Mouse (Mus musculus) kidney, adult 18-20 months (tissue): ENCODE results near the gene Cx3cr1.

Experiments
- DNase-seq: peaks from one replicate; pipeline ENCODE4 v3.0.0; 2021

Cx3cr1 gene

DNA sequence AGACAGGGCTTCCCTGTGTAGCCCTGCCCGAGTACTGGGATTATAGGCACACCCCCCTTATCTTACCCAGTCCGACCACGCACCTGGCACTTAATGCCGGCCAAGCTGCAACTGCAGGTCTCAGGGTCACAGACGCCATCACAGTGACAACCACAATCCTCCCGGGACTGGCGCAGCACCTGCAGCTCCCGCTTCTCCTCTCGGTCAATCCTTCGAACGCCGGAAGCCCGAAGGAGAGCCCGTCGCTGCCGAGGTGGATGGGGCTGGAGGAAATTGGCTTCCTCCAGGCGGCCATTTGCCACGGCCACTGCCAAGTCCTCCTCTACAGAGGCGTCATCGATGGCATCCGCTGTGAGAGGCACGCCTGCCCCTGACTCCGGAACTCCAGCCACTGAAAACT, 96.4 kb downstream of the Cx3cr1 start:
- DNase-seq, result no peak

DNA sequence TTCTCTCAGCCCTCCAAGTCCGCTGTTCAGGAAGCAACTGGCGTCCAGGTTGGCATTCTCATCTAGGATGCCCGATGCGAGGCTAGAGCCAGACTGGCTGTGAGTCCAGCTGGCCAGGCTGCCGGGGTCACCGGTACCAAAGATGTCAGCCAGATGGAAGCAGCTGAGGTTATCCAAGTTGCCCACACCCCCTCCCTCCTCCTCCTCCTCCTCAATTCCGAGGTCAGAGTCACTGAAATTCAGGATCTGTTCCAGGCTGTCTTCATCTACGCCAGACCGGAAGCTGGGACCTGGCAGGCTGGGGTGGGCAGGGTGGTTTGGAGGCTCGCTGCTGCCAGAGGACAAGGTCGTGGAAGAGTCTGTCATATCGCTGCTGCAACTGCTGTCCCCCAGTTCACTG, 97.1 kb downstream of the Cx3cr1 start:
- peak; percentile 28 for DNase-seq

DNA sequence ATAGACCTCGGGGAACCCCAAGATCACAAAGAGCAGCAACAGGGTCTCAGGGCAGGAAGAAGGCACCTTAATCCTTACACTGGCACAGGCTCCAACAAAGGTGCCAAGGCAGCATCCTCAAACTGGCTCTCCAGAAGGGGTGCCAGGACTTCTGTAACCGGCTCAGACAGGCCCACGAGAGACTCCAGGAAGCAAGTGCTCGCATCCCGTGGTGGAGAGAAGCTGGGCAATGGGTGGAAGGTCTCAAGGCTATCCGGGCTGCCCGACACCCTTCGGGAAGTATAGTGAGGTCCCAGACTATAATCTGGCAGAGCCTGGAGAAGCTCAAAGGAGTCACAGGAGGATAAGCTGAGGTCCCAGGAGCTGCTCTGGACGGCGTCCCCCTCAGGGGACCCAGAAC, 97.5 kb downstream of the Cx3cr1 start:
- no peak for DNase-seq

DNA sequence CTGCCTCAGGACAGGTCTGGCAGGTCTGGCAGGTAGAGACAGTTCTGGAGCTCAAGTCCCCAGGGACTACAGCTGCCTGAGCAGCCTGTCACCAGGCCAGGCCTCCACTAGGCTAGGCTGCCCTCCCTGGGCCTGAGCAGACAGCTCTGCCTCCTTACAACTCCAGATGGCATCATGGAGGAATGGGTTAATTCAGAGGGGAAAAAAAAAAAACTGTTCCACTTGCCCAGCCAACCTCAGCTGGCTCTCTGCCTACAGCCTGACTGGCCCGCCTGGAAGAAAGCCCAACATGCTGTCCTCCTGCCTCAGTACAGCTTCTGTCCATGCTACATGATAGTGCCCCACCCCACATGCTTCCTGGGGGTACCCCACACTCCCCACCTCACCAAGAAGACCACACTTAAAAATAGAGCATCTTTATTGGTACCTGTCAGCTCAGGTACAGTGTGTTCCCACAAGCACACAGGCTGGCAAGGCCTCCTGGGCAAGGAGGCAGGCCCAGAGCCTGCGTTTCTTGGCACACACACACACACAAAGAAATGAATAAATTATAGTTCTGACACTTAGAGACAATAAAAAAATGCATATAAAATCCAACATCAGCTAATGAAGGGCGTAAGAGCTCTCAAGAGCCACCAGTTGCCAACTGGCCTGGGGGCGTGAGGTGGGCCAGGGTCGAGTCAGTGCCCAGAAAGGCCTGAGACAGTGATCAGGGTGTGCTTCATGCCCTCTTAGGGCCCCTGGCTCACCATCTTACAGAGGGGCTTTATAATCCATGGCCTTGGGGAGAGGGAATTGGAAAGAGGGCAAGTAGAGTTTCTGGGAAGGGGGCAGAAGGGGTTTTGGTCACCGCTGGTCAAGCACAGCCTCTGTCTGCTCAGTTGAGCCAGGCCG, 98.7 kb downstream of the Cx3cr1 start:
- DNase-seq, result peak; percentile 78

DNA sequence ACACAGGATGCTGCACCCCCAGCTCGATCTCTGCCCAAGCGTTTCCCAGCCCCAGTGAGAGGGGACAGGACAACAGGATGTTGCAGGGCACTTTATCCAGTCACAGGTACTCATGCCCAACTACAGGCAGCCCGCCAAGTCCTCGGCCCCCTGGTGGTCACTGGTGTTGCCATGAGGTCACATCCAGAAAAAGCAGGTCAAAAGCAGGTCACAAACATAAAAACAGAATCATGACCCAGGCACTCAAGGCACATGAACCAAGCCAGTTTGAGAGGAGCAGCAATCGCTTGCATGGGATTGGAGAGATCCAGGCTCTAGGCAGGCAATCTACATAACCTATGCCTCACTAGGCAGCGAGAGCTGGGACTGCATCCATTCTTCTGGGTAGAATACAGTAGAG, 99.5 kb downstream of the Cx3cr1 start:
- DNase-seq, result peak; percentile 78

DNA sequence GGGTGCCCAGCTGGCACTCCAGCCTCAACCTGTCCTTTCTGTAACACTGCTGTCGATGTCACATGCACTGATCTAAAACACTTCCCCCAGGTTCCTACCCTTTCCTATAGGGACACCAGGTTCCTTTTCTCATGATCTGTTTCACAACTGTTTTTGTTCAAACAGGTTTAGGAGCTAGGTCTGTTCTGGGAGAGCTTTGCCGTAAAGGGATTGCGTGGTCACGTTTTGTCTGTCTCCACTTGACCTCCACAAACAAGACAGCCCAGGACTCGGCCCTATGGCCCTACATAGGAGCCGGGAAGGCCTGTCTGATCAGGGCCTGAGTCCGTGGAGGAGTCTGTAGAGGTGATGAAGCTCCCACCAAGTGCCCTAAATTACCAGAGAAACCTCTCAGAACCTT, 99.9 kb downstream of the Cx3cr1 start:
- DNase-seq, result no peak

DNA sequence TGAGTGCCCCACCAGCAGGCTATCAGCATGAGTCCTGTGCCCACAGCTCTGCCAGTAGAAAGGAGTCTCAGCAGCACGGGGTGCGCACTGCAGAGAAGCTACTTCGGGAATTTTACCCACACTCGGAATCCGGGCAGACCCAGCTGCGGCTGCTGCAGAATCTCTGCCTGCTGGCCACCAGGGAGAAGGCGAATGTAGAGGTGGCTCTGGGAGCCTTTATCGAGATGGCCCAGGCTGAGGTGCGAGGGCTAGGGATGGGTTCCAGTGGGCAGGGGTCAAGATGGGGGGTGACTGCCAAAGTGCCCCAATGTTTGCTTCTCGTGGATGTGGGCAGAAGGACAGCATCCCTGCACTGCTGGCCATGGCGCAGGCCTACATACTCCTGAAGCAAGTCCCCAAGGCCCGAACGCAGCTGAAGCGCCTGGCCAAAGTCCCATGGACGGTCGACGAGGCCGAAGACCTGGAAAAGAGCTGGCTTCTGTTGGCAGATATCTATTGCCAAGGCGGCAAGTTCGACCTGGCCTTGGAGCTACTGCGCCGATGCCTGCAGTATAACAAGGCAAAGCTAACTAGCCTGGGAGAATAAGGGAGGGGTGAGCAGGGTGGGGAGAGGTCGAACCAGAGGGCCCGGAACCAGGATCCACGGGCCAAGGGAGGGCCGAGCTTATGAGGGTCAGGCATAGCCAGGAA, 103.3 kb downstream of the Cx3cr1 start:
- no peak for DNase-seq

DNA sequence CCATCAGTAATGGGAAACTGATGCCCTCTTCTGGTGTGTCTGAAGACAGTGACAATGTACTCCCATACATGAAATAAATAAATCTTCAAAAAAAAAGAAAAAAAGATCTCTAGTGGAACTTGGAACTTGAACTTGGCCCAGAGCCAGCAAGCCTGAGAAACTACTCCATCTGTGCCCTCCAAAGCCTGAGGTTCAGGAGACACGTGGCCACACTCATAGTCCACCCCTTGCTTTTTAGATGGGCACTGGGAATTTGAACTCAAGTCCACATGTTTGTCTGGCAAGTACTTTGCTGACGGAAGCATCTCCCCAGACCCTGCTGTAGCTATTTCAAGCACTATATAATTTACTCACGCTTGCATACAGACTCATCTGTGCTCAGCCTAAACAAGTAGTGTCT, 104.5 kb downstream of the Cx3cr1 start:
- DNase-seq, result peak; percentile 43

DNA sequence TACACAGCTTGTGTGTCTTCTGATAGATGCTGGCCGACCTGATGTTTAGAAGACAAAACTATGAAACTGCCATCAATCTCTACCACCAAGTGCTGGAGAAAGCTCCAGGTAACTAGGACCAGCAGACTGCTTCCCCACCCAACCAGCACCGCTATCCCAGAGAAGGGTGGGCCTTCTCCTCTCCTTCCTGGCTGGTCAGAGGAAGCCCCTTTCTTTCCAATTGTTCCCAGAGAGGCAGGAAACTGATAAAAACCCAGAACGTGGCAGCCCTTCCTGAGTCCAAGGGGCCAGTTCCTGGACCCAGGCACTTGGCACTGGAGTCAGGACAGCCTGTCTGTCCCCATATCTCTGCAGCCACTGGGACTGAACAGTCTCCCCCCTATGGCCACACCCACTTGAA, 105.5 kb downstream of the Cx3cr1 start:
- no peak for DNase-seq

DNA sequence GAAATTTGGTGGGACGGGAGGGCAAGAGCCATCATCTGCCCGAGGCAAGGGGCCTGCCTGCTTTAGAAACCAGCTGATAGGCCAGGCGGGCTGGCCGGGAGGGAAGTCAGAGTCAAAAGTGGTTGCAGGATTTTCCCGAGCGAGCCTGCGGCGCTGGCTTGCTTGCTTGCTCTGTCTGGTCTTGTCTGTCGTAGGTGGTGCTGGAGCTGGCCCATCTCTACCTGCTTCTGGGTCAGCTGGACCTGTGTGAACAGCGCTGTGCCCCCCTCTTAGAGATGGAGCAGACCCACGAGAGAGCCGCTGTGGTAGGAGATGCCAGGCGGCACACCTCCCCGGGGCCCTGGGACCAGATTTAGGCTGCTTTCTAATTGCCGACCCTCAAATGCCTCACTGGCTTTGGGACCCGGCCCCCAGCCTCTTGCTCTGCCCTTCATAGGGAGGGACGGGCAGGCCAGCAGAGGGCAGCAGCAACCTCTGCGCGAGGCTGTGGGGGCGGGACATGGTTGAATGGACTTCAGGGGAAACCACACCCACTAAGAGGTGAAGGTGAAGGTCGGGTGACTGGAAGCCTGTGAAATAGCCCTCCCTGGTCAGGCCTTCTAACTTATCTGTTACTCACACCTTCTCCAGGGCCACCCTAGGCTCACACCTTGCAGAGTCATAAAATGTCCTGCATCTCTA, 106.6 kb downstream of the Cx3cr1 start:
- peak; percentile 83 for DNase-seq

DNA sequence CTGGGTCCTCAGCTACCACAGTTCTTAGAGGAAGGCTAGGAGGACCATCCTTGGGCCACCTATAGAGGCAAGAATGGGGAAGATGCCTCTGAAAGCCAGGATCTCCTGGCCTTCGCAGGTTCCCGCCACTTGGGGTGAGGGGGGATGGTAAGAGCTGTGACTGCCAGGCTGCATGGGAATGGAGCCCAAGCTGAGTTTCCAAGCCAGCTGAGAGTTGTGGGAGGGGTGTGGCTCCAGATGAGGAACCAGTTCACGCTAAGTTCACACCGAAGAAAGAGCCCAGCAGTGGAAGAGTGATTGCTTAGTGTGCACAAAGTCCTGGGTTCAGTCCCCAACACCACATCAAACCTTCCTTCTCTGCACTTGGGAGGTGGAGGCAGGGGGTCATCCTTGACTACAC, 107.5 kb downstream of the Cx3cr1 start:
- no peak for DNase-seq

DNA sequence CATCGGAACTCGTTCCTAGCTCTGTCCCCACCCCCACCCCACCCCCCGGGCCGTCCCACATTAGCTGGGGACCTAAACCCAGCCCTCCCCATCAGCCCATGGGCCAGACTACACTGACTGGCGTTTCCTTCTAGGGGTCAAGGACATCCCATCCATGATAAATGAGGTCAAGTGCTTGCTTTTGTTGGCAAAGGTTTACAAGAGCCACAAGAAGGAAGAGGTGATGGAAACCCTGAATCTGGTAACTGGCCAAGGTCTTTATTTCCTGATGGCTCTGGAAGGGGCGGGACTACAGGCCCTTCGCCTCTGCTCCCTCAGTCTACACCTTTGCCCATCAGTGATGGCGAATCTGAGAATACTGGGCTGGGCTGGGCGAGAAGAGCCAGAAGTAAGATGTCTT, 110.8 kb downstream of the Cx3cr1 start:
- DNase-seq, result no peak

DNA sequence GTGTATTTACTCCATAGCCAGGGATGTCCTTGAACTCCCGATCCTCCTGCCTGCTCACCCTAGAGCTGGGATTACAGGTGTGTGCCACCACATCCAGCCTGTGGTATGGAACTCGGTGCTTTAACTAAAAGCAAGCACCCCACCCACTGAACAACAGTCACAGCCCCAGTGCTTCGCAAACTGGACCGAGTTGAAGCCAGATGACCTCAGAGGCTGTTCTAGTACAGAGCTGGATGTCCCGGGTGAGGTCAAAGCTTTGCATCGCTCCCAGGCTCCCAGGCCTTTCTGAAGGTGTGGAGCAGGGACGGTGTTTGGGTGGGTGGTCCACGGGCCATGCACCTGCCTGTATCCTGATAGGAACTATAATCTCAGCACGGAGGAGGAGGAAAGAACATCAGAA, 118.3 kb downstream of the Cx3cr1 start:
- DNase-seq, result no peak

DNA sequence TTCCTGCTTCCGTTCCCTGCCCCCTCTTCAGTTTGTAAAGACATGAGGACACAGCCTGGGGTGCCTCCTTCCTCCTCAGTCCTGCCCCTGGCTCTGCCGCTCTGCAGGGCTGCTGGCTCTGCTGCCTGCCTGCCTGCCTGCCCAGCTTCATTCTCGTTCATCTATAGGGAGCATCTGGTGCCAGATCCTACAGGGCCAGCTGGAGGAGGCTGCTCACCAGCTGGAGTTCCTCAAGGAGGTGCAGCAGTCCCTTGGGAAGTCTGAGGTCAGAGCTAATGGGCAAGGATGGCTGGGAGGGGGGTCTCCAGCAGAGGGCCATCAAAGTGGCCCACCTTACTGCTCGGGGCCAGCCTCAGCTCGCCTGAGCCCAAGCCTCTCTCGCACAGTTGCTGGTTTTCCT, 119.2 kb downstream of the Cx3cr1 start:
- no peak for DNase-seq

DNA sequence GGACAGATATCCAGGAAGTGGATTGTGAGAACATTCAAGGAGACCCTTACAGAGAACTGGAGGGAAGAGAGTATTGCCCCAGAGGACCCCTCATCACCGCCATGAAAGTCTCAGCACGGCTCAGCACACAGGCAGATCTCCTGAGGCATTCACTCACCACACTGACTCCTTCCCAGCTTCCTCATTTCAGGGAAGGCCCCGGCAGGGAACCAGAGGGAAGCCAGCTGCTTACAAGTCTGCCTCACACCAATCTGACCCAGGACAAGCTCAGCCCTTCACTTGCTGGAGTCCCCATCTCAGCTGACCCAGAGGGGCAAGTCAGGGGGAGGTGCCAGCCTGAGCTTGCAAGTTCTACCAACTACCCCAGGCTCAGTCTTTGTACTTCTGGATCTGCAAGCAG, 120.9 kb downstream of the Cx3cr1 start:
- DNase-seq, result no peak

DNA sequence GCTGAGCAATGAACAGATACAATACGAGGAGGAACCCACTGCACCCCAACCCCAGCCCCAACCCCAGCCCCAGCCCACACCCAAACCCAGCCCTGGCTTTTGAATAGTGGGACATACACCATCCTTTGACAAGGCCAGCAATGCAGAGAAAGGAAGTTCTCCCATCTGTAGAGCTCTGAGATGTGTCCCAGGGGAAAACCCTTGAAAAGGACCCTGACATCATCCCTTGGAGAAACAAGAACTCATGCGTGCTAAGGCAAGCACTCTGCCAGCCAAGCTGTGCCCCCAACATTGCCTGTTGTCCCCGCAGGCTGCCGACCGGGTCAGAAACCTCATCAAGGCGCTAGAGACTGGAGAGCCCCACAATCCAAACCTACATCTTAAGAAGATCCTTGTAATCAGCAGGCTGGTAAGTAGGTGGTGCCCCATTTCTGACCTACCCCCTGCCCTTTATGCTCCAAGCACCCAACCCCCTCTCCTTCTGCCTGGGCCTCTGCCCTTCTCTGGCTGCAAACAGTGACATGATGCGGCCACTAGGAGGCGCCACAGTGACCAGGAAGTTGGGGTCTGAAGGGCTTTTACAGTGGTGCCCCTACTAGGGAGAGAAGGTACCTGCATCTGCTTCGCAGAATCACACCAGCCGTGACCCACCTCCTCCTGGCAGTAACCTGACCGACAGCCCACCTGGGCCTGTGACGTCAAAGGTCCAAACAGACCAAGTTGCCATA, 124.3 kb downstream of the Cx3cr1 start:
- DNase-seq, result no peak

DNA sequence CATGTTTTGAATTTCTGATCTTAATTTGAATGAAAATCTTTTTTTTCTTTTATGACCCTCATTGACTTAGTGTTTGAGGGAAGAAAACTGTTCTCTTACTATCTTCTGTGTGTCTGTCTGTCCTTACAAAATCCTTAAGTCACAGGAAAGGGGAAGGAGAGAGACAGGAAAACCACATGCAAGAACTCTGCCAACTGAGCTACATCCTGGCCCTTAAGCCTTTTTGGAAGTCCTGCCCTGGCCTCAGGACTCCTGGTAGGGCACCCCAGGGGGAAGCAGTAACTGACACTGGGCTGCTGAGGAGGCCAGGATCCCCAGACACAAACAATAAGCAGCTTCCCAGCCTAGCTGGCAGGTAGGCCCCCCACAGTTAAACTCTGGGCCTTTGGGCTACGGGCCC, 126.4 kb downstream of the Cx3cr1 start:
- no peak for DNase-seq

DNA sequence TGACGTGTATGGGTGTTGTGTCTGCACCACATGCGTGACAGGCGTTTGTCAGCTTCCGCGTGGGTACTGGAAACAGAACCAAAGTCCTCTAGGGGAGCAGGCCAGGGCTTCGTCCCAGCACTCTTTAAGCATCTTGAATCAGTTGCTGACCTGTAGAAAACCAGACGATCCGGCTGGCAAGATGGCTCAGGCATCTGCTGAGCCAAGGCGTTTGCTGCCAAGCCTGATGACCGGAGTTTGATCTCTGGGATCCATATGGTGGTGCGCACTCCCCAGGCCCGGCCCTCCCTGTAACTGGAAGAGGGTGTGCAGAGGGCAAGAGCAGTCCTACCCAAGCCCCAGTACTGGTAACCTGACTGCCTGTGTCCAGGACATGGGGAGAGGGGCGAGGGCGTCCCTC, 127.8 kb downstream of the Cx3cr1 start:
- DNase-seq, result no peak

DNA sequence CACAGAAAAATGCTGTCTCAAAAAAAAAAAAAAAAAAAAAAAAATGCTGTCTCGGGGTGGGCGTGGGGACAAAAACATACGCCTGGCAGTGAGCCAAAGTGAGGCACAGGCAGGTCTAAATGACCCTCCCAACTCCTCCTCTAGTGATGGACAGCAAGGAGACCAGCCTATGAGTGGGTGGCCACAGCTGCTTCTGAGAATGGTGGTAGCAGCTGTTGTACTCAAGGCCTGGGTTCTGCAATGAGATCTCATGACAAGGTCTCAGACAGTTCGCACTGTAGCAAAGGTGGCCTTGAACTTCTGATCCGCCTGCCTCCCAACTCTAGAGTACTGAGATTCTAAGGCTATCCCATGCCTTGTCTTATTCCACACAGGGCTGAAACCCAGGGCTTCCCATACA, 128.3 kb downstream of the Cx3cr1 start:
- no peak for DNase-seq

DNA sequence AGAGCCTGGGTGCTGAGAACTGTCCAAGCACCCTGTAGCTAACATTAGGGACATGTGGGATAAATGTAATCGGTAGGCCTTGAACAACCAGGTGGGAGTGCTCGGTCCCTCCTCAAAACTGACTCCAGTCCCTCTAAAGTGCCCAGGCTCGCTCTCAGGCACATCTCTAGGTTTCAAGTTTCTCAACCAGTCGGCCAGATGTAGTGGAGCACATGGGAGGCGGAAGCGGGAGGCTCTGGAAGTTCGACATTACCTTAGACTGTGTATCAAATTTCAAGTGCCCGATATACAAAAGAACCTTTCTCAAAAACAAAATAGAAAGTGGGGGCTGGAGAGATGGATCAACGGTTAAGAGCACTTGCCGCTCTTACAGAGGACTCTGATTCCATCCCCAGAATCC, 130.0 kb downstream of the Cx3cr1 start:
- no peak for DNase-seq

DNA sequence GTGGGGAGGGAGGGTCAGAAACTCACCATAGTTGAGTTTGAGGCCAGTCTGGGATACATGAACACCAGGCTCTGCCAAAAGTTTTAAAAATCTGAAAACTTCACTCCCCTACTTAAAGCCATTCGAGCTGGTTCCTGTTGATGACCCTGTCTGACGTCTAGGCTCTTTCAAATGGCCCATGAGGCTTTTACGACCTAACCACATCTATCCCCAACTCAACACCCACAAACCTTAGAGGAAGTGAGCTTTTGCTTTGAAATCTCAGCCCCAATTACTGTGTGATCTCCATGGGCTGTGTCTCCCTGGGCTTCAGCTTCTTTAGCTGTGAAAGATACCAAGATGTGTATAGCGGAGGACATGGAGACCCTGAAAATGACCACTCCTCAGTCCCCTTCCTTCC, 131.2 kb downstream of the Cx3cr1 start:
- no peak for DNase-seq

DNA sequence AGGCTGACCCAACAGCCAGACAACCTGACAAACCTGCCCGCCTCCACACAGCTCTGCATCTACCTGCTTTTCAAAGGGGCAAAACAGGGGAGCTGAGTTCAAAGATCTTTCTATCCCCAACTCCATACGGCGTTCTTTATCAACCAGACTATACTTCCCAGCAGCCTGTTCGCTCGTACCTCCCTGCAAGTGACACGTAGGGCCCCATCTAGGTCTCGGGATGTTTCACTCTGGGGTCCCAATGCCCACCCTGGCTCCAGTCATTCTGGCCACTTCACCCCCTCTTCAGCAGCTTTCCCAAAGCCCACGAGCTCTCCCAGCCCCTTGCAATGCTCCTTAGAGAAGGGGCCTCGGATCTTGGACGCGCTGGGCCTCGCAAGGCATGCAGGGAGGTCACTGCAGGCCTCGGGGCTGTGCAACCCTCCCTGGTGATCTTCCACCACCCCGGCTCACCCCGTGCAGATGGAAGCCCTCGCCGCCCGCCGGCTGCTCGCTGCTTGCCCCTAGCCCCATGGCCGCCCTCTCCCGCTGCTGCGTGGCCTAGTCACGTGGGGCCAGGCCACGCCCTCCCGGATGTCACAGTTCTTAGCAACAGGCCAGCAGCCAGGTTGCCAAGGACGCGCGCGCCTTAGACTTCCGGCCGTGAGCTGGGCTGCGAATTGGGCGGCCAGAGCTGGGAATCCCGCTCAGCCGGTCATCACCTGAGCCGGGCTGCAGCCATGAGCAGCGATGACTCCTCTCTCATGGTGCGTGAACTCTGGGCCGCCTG, 132.5 kb downstream of the Cx3cr1 start, which contains the start of the genes Gorasp1 and Ttc21a:
Gene Gorasp1 (minus strand): TSS at position 561 of the 769 bp plus-strand sequence.
Gene Ttc21a (plus strand): TSS at position 602 of the 769 bp plus-strand sequence.
- DNase-seq, result peak; percentile 98
